In the genomic region with DNA sequence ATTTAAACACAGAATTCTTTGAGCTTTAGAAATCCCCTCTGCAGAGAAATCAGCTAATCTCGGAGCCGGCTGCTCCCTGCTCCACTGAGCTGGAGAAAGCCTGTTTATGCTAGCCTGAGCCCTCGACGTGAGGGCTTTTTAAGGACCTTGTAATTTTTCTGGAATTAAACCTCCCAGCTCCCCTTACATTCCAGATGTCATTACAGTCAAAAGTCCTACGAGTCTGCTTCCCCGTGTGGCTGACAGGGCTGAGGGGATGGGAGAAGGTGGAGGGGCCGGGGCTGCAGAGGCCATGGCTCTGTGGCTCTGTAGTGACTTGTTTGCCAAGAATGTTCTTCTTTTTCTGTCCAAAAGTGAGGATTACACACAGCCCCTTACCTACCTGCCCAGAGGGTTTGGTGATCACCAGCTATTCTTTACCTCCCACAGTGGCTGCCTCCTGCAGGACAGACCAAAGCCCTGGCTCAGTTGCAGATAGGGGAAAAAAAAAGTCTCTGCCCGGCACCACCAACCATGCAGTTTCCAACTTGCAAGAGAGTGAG, we compare ENCODE assay signal across 8 mouse cellular contexts. TPM values are rescaled to one million over a fixed set of nuclear protein-coding genes. Genes with fewer than 3 reads are reported as not detected.
DNase-seq lines count a peak whose midpoint lies in the region; ATAC-seq and TF ChIP-seq lines count a peak whose summit lies in the region.

No protein-coding gene starts in this region.

- no peaks in the 10 kb centered on the region for H3K9me3 ChIP-seq in lung, embryonic 15.5 days
- no peaks in the 10 kb centered on the region for H3K9me3 ChIP-seq in forebrain, embryonic 12.5 days
- H3K9me3 ChIP-seq in kidney, postnatal 0 days (replicated peaks; ENCODE audit: low read length), result no peaks in the 10 kb centered on the region
- no peaks in the 10 kb centered on the region for H3K9me3 ChIP-seq in neural tube, embryonic 15.5 days (replicated peaks)

- DNase-seq in lung, postnatal 25 days (ENCODE audit: low spot score), result no peak
- peak; percentile 70 for DNase-seq in kidney, postnatal 0 days (ENCODE audit: low spot score)
- no peak for DNase-seq in adrenal gland, postnatal 25 days
- no peak for DNase-seq in gastrocnemius, postnatal 25 days
- no peak for DNase-seq in urinary bladder, postnatal 25 days (ENCODE audit: low spot score)

- H3K36me3 ChIP-seq in lung, embryonic 15.5 days, result no peaks in the 10 kb centered on the region
- peaks cover 4% of the 10 kb centered on the region; the same call in 1 of the 2 replicates for H3K36me3 ChIP-seq in forebrain, embryonic 12.5 days (replicated peaks)
- H3K36me3 ChIP-seq in kidney, postnatal 0 days (ENCODE audit: insufficient read depth, low read length), result no peaks in the 10 kb centered on the region
- no peaks in the 10 kb centered on the region for H3K36me3 ChIP-seq in neural tube, embryonic 15.5 days

- peak overlapping the region; percentile 82 for H3K27ac ChIP-seq in lung, embryonic 15.5 days
- peak overlapping the region; percentile 95 for H3K27ac ChIP-seq in forebrain, embryonic 12.5 days
- H3K27ac ChIP-seq in kidney, postnatal 0 days, result peak overlapping the region; percentile 86
- peak overlapping the region; percentile 79 for H3K27ac ChIP-seq in neural tube, embryonic 15.5 days (replicated peaks)

- TF ChIP-seq CTCF in kidney, postnatal 0 days (IDR thresholded peaks at IDR 0.05; ENCODE audit: low read depth), result no peak

- no peak overlapping the region for H3K4me2 ChIP-seq in lung, embryonic 15.5 days
- H3K4me2 ChIP-seq in forebrain, embryonic 12.5 days, result 0 out of 2 replicates have a peak overlapping the region, but pooled peaks have one; percentile 60
- peak overlapping the region; percentile 39 for H3K4me2 ChIP-seq in kidney, postnatal 0 days (ENCODE audit: low read length)
- H3K4me2 ChIP-seq in neural tube, embryonic 15.5 days, result peak overlapping the region; percentile 23; the same call in 1 of the 2 replicates

- WGBS in lung, embryonic 15.5 days, result 23% methylated on average over 8 of the region's 8 CpGs
- WGBS in forebrain, embryonic 12.5 days, result 9% methylated on average over 8 of the region's 8 CpGs
- WGBS in kidney, postnatal 0 days, result 29% methylated on average over 8 of the region's 8 CpGs
- 14% methylated on average over 8 of the region's 8 CpGs for WGBS in neural tube, embryonic 15.5 days

- H3K4me1 ChIP-seq in lung, embryonic 15.5 days, result peaks cover 75% of the 10 kb centered on the region
- H3K4me1 ChIP-seq in forebrain, embryonic 12.5 days, result peaks cover 92% of the 10 kb centered on the region
- H3K4me1 ChIP-seq in kidney, postnatal 0 days (replicated peaks; ENCODE audit: insufficient read depth, low read length), result peaks cover 78% of the 10 kb centered on the region
- peaks cover 86% of the 10 kb centered on the region for H3K4me1 ChIP-seq in neural tube, embryonic 15.5 days

- no peaks in the 10 kb centered on the region for H3K27me3 ChIP-seq in lung, embryonic 15.5 days
- no peaks in the 10 kb centered on the region for H3K27me3 ChIP-seq in forebrain, embryonic 12.5 days
- H3K27me3 ChIP-seq in kidney, postnatal 0 days (ENCODE audit: insufficient read depth, low read length), result no peaks in the 10 kb centered on the region
- H3K27me3 ChIP-seq in neural tube, embryonic 15.5 days (replicated peaks), result no peaks in the 10 kb centered on the region

- ATAC-seq in lung, embryonic 15.5 days (ENCODE audit: borderline replicate concordance, extremely low read depth, low FRiP score, low TSS enrichment), result no peak
- ATAC-seq in forebrain, embryonic 12.5 days (ENCODE audit: low FRiP score), result no peak
- no peak for ATAC-seq in kidney, postnatal 0 days (replicated peaks; ENCODE audit: low FRiP score, low read depth)
- no peak for ATAC-seq in neural tube, embryonic 15.5 days (ENCODE audit: low FRiP score)

- H3K9ac ChIP-seq in lung, embryonic 15.5 days, result 0 out of 2 replicates have a peak overlapping the region, but pooled peaks have one; percentile 10
- H3K9ac ChIP-seq in forebrain, embryonic 12.5 days, result peak overlapping the region; percentile 51
- H3K9ac ChIP-seq in kidney, postnatal 0 days (ENCODE audit: low read depth, low read length), result peak overlapping the region; percentile 18; the same call in 1 of the 2 replicates
- H3K9ac ChIP-seq in neural tube, embryonic 15.5 days (replicated peaks), result peak overlapping the region; percentile 29; the same call in 1 of the 2 replicates

- H3K4me3 ChIP-seq in lung, embryonic 15.5 days, result no peak overlapping the region
- H3K4me3 ChIP-seq in forebrain, embryonic 12.5 days (replicated peaks), result no peak overlapping the region
- H3K4me3 ChIP-seq in kidney, postnatal 0 days (replicated peaks; ENCODE audit: low read depth, low read length), result no peak overlapping the region
- no peak overlapping the region for H3K4me3 ChIP-seq in neural tube, embryonic 15.5 days (replicated peaks)

RNA-seq across cellular contexts. Expression of a gene that starts 29.0 kb away (rescaled TPM):
- 22.2 and 27.8 TPM in 2 replicates for polyA plus RNA-seq in lung, embryonic 15.5 days (2015; fragmentation: Nextera tagmentation; extraction: Ambion mirVana)
- 33.9 and 35.1 TPM in 2 replicates for polyA plus RNA-seq in forebrain, embryonic 12.5 days (2016; fragmentation: Nextera tagmentation; extraction: Ambion mirVana)
- polyA plus RNA-seq in kidney, postnatal 0 days (2015; fragmentation: Nextera tagmentation; extraction: Ambion mirVana), result 27.8 and 30.5 TPM in 2 replicates
- 23.5 and 25.5 TPM in 2 replicates for polyA plus RNA-seq in neural tube, embryonic 15.5 days (2015; fragmentation: Nextera tagmentation; extraction: Ambion mirVana)
- 50.9 and 52.6 TPM in 2 replicates for total RNA-seq in adrenal gland, postnatal 25 days (2021)
- total RNA-seq in gastrocnemius, postnatal 25 days (2021), result 10 to 100 TPM; 19.1 to 20.6 TPM

RNA-seq across cellular contexts. Expression of a gene that starts 42.5 kb away (rescaled TPM):
- 115 and 119 TPM in 2 replicates for polyA plus RNA-seq in lung, embryonic 15.5 days (2015; fragmentation: Nextera tagmentation; extraction: Ambion mirVana)
- 216 and 224 TPM in 2 replicates for polyA plus RNA-seq in forebrain, embryonic 12.5 days (2016; fragmentation: Nextera tagmentation; extraction: Ambion mirVana)
- 96.6 and 105 TPM in 2 replicates for polyA plus RNA-seq in kidney, postnatal 0 days (2015; fragmentation: Nextera tagmentation; extraction: Ambion mirVana)
- polyA plus RNA-seq in neural tube, embryonic 15.5 days (2015; fragmentation: Nextera tagmentation; extraction: Ambion mirVana), result 190 and 208 TPM in 2 replicates
- total RNA-seq in adrenal gland, postnatal 25 days (2021), result 50.3 and 61.0 TPM in 2 replicates
- 10 to 100 TPM; 49.6 to 55.8 TPM for total RNA-seq in gastrocnemius, postnatal 25 days (2021)

RNA-seq across cellular contexts. Expression of a gene that starts 42.6 kb away (rescaled TPM):
- 27.9 and 28.3 TPM in 2 replicates for polyA plus RNA-seq in lung, embryonic 15.5 days (2015; fragmentation: Nextera tagmentation; extraction: Ambion mirVana)
- polyA plus RNA-seq in forebrain, embryonic 12.5 days (2016; fragmentation: Nextera tagmentation; extraction: Ambion mirVana), result 12.2 and 14.6 TPM in 2 replicates
- polyA plus RNA-seq in kidney, postnatal 0 days (2015; fragmentation: Nextera tagmentation; extraction: Ambion mirVana), result 47.1 and 50.0 TPM in 2 replicates
- polyA plus RNA-seq in neural tube, embryonic 15.5 days (2015; fragmentation: Nextera tagmentation; extraction: Ambion mirVana), result 11.0 and 11.7 TPM in 2 replicates
- 8.0 and 12.7 TPM in 2 replicates for total RNA-seq in adrenal gland, postnatal 25 days (2021)
- total RNA-seq in gastrocnemius, postnatal 25 days (2021), result 1 to 10 TPM; 2.8 TPM
